Mouse (Mus musculus): ENCODE results near the gene Me1. TPM values are rescaled to one million over a fixed set of nuclear protein-coding genes. Genes with fewer than 3 reads are reported as not detected.
A peak's percentile ranks its signal among the peaks of the same experiment; 100 is the strongest.
"Not testable (repeated sequence)": the region's sequence is repeated elsewhere in the genome, so short reads cannot be mapped to it uniquely, and the experiment has no call there.

Me1 gene
- polyA plus RNA-seq, 1 experiment from 2014 or later = 26.2 TPM

- no peak overlapping the region for H3K4me3 ChIP-seq (ENCODE audit: low read length)
- no peak overlapping the region for H3K27ac ChIP-seq (ENCODE audit: low read length)
- no peaks in the 10 kb centered on the region for H3K9me3 ChIP-seq (ENCODE audit: control insufficient read depth, low read length)
- WGBS = 42% methylated on average over 7 of the region's 7 CpGs
- H3K4me1 ChIP-seq (replicated peaks; ENCODE audit: control insufficient read depth, insufficient read depth, low read length) = peaks cover 4% of the 10 kb centered on the region
- H3K36me3 ChIP-seq (ENCODE audit: control insufficient read depth, insufficient read depth, low read length) = no peaks in the 10 kb centered on the region
- H3K9ac ChIP-seq (ENCODE audit: low read length) = no peak overlapping the region
- no peaks in the 10 kb centered on the region for H3K27me3 ChIP-seq (ENCODE audit: control insufficient read depth, insufficient read depth, low read depth, low read length)
- no peak for ATAC-seq (ENCODE audit: low read depth)
- no peak overlapping the region for H3K4me2 ChIP-seq (ENCODE audit: low read depth, low read length)
Measured at GRCm38 (mm10) chr9:86617837-86618492, 77.8 kb downstream of the Me1 start.

GRCm38 (mm10) chr9:86615765-86616164 lies 80.0 kb downstream of the Me1 start:
- no peak overlapping the region for H3K4me3 ChIP-seq (ENCODE audit: low read length)
- no peak overlapping the region for H3K9ac ChIP-seq (ENCODE audit: low read length)
- H3K4me2 ChIP-seq (ENCODE audit: low read depth, low read length) = no peak overlapping the region
- ATAC-seq (ENCODE audit: low read depth) = no peak
- H3K4me1 ChIP-seq (replicated peaks; ENCODE audit: control insufficient read depth, insufficient read depth, low read length) = peaks cover 4% of the 10 kb centered on the region
- no peak overlapping the region for H3K27ac ChIP-seq (ENCODE audit: low read length)
- H3K27me3 ChIP-seq (ENCODE audit: control insufficient read depth, insufficient read depth, low read depth, low read length) = no peaks in the 10 kb centered on the region
- no peaks in the 10 kb centered on the region for H3K36me3 ChIP-seq (ENCODE audit: control insufficient read depth, insufficient read depth, low read length)
- no peaks in the 10 kb centered on the region for H3K9me3 ChIP-seq (ENCODE audit: control insufficient read depth, low read length)
- WGBS = 72% methylated on average over 1 of the region's 1 CpGs

DNA sequence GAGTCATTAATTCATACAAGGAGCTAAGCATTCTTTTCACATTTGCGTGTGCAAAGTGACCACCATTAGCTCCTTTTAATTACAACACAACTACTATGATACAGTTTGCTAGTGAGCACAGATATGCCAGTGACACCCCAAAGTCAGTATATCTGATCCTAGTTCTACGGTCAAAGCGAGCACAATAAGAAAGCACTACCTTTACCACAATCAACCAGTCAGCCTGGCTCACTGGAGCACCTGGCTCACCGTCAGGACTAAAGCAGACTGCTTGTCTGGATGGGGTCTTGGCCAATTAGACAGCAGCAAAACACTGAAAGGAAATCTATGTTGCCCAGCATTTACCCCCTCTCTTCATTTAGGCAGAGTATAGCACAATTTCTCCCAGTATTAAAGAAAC lies 83.7 kb downstream of the Me1 start:
- no peaks in the 10 kb centered on the region for H3K4me1 ChIP-seq (replicated peaks; ENCODE audit: control insufficient read depth, insufficient read depth, low read length)
- H3K4me3 ChIP-seq (ENCODE audit: low read length) = no peak overlapping the region
- no peaks in the 10 kb centered on the region for H3K9me3 ChIP-seq (ENCODE audit: control insufficient read depth, low read length)
- no peaks in the 10 kb centered on the region for H3K36me3 ChIP-seq (ENCODE audit: control insufficient read depth, insufficient read depth, low read length)
- H3K9ac ChIP-seq (ENCODE audit: low read length) = no peak overlapping the region
- no peaks in the 10 kb centered on the region for H3K27me3 ChIP-seq (ENCODE audit: control insufficient read depth, insufficient read depth, low read depth, low read length)
- WGBS = 96% methylated on average over 4 of the region's 4 CpGs
- no peak for ATAC-seq (ENCODE audit: low read depth)
- no peak overlapping the region for H3K4me2 ChIP-seq (ENCODE audit: low read depth, low read length)
- H3K27ac ChIP-seq (ENCODE audit: low read length) = no peak overlapping the region

DNA sequence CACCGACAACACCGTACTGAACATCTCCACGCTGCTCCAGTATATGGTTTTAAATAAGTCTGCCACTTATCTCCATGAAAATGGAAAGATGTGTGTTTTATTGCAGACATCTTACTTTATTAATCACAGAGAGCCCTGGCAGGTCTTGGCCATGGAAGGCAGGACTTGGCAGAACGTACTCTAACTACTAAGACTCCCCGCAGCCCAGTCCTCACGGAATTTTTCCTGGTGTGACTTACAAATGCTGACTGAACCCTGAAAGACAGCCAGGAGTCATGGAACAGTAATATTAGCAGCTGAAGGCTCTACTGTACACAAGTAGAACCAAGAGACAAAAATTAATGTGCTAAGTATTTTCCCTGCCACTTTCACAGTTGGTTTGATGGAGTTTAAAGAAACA lies 90.0 kb downstream of the Me1 start:
- Histone ChIP-seq H3K27me3 (ENCODE audit: control insufficient read depth, insufficient read depth, low read depth, low read length) (no peaks in the 10 kb centered on the region), H3K4me1 (replicated peaks; ENCODE audit: control insufficient read depth, insufficient read depth, low read length) (peaks cover 6% of the 10 kb centered on the region), H3K4me3 (ENCODE audit: low read length) (no peak overlapping the region), H3K27ac (ENCODE audit: low read length) (peak overlapping the region; percentile 48; the same call in 1 of the 2 replicates), H3K9ac (ENCODE audit: low read length) (no peak overlapping the region), H3K4me2 (ENCODE audit: low read depth, low read length) (no peak overlapping the region), H3K36me3 (ENCODE audit: control insufficient read depth, insufficient read depth, low read length) (no peaks in the 10 kb centered on the region), H3K9me3 (ENCODE audit: control insufficient read depth, low read length) (no peaks in the 10 kb centered on the region)
- peak; percentile 94 for ATAC-seq (ENCODE audit: low read depth)
- 56% methylated on average over 6 of the region's 6 CpGs for WGBS

GRCm38 (mm10) chr9:86599723-86600303 lies 95.9 kb downstream of the Me1 start:
- 23% methylated on average over 8 of the region's 8 CpGs for WGBS
- Histone ChIP-seq H3K9ac (ENCODE audit: low read length) (no peak overlapping the region), H3K9me3 (ENCODE audit: control insufficient read depth, low read length) (no peaks in the 10 kb centered on the region), H3K27ac (ENCODE audit: low read length) (peak overlapping the region; percentile 24; the same call in 1 of the 2 replicates), H3K4me3 (ENCODE audit: low read length) (no peak overlapping the region), H3K4me1 (replicated peaks; ENCODE audit: control insufficient read depth, insufficient read depth, low read length) (no peaks in the 10 kb centered on the region; the same call in 1 of the 2 replicates), H3K36me3 (ENCODE audit: control insufficient read depth, insufficient read depth, low read length) (no peaks in the 10 kb centered on the region), H3K27me3 (ENCODE audit: control insufficient read depth, insufficient read depth, low read depth, low read length) (no peaks in the 10 kb centered on the region), H3K4me2 (ENCODE audit: low read depth, low read length) (no peak overlapping the region)
- ATAC-seq (ENCODE audit: low read depth) = peak; percentile 79

DNA sequence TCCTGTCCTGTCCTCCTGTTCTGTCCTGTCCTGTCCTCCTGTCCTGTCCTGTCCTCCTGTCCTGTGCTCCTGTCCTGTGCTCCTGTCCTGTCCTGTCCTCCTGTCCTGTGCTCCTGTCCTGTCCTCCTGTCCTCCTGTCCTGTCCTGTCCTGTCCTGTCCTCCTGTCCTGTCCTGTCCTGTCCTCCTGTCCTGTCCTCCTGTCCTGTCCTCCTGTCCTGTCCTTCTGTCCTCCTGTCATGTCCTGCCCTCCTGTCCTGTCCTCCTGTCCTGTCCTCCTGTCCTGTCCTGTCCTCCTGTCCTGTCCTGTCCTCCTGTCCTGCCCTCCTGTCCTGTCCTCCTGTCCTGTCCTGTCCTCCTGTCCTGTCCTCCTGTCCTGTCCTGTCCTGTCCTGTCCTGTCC lies 98.8 kb downstream of the Me1 start:
- not testable (repeated sequence) for H3K4me3 ChIP-seq (ENCODE audit: low read length); H3K9me3 ChIP-seq (ENCODE audit: control insufficient read depth, low read length); H3K9ac ChIP-seq (ENCODE audit: low read length); ATAC-seq (ENCODE audit: low read depth); H3K27ac ChIP-seq (ENCODE audit: low read length); H3K4me1 ChIP-seq (replicated peaks; ENCODE audit: control insufficient read depth, insufficient read depth, low read length); H3K27me3 ChIP-seq (ENCODE audit: control insufficient read depth, insufficient read depth, low read depth, low read length); H3K36me3 ChIP-seq (ENCODE audit: control insufficient read depth, insufficient read depth, low read length); H3K4me2 ChIP-seq (ENCODE audit: low read depth, low read length)

DNA sequence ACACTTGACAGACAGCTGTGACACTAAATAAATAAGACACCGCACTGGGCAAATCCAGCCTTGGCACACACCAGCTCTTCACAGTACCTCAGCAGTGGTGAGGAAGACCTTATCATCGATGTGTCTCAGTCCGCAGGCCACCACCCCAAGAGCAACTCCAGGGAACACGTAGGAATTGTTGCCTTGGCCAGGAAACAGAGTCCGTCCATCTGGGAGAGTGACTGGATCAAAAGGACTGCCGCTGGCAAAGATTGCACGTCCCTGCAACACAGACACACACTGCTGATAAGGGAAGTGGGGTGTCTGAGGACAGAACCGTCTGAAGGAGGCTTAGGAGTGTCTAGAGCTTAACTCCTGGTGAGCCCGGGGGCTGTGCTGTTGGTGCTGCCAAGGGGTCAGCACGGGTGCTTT lies 101.4 kb downstream of the Me1 start:
- H3K9ac ChIP-seq (ENCODE audit: low read length); H3K9me3 ChIP-seq (ENCODE audit: control insufficient read depth, low read length); H3K27me3 ChIP-seq (ENCODE audit: control insufficient read depth, insufficient read depth, low read depth, low read length); H3K27ac ChIP-seq (ENCODE audit: low read length); H3K4me3 ChIP-seq (ENCODE audit: low read length); H3K4me2 ChIP-seq (ENCODE audit: low read depth, low read length); H3K36me3 ChIP-seq (ENCODE audit: control insufficient read depth, insufficient read depth, low read length); H3K4me1 ChIP-seq (replicated peaks; ENCODE audit: control insufficient read depth, insufficient read depth, low read length): not testable (repeated sequence)
- peak; percentile 76 for ATAC-seq (ENCODE audit: low read depth)
- 15% methylated on average over 9 of the region's 10 CpGs for WGBS

DNA sequence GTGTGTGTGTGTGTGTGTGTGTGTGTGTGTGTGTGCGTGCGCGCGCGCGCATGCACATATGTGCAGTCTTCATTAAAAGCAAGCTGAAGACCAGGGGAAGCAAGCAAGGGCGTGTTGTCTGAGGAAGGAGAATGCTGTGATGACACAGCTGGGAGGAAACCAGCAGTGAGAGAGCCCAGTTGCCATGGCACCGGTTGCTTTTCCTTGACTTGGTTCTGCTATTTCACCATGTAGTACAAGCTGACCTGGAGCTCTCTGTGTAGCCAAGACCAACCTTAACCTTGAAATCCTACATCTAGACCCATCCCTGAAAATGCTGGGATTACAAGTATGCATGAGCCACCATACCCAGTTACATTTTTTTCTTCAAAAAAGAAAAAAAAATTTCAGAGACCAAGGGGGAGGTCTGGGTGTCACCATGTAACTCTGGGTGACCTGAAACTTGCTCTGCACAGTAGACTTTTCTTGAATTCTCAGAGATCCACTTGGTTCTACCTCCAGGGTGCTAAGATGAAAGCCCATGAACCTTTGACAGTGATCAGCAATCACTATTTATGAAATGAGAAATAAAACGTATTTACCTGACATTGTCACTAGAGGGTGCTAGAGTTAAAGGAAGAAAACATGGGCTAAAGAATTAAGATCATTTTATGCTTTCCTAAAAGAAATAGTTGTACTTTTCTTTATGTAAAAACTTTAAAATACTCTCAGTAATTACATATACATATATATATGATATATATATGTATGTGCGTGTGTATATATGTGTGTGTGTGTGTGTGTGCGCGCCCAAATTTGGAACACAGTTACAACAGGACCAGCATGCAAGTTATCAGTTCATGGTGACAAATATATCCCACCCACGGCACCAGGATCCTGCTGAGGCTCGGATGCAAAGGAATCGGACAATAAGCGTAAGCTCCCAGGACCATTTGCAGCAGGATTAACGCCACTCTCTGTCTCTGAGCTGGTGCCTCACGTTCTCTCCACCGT lies 102.8 kb downstream of the Me1 start:
- Histone ChIP-seq H3K36me3 (ENCODE audit: control insufficient read depth, insufficient read depth, low read length) (no peaks in the 10 kb centered on the region), H3K9ac (ENCODE audit: low read length) (no peak overlapping the region), H3K9me3 (ENCODE audit: control insufficient read depth, low read length) (no peaks in the 10 kb centered on the region), H3K4me1 (replicated peaks; ENCODE audit: control insufficient read depth, insufficient read depth, low read length) (peaks cover 8% of the 10 kb centered on the region; the same call in 1 of the 2 replicates), H3K27me3 (ENCODE audit: control insufficient read depth, insufficient read depth, low read depth, low read length) (no peaks in the 10 kb centered on the region), H3K4me3 (ENCODE audit: low read length) (no peak overlapping the region), H3K4me2 (ENCODE audit: low read depth, low read length) (no peak overlapping the region), H3K27ac (ENCODE audit: low read length) (no peak overlapping the region)
- WGBS = 68% methylated on average over 19 of the region's 19 CpGs
- ATAC-seq (ENCODE audit: low read depth) = no peak; the same call in 1 of the 2 replicates

Measured in lung, embryonic 16.5 days (tissue).